Mouse (Mus musculus): ENCODE measurements at regions not wholly inside any gene's neighbourhood (a gene's known extent, or its start where the extent isn't known, plus 50 kb on each side); places are given as distances from the start of the nearest gene placed in this dataset.

GRCm38 (mm10) chr10:87732658-87733057 lies 125.4 kb upstream of the Igf1 start:
- DNase-seq (ENCODE audit: low spot score in 2 of 2), result no peak

DNA sequence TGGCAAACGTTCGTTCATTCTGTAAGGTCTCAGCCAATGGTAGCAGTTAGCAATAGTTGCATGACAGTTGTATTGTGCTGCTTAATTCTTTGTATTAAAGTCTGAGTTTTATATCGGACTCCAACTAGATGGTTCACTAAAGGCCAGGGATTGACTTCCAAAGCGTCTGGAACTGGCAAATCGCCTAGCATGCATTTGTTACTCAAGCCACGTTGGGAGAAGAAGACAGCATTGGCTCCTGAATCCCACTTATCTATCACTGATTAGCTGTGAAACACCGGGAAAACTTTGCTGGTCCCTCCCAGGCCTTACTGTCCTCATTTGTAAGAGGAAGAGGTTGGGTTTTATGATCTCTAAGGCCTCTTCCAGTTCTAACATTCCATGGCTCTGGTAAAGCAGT lies 124.8 kb upstream of the Igf1 start:
- no peak for DNase-seq (ENCODE audit: low spot score in 2 of 2)

DNA sequence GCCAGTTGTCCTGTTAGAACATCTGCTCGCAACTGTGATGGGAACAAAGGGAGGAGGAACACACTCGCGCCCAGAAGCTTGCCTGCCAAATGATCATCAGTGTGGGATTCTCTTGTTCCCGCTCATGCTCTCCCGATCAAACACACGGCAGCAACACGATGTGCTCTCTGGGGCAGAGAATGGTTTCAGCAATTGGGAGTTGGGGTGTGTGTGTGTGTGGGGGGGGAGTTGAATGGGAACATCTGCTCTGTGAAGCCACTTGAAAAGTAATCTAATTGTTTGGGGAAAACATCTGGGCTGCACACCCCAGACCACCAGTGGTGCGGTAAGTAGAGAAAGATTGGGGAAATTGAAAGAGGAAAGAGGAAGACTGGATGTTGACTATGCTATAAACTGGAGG lies 117.7 kb upstream of the Igf1 start:
- DNase-seq (ENCODE audit: low spot score in 2 of 2), result no peak

- no peak for DNase-seq (ENCODE audit: low spot score in 2 of 2)
Measured at GRCm38 (mm10) chr10:87742766-87743165, 115.3 kb upstream of the Igf1 start.

DNA sequence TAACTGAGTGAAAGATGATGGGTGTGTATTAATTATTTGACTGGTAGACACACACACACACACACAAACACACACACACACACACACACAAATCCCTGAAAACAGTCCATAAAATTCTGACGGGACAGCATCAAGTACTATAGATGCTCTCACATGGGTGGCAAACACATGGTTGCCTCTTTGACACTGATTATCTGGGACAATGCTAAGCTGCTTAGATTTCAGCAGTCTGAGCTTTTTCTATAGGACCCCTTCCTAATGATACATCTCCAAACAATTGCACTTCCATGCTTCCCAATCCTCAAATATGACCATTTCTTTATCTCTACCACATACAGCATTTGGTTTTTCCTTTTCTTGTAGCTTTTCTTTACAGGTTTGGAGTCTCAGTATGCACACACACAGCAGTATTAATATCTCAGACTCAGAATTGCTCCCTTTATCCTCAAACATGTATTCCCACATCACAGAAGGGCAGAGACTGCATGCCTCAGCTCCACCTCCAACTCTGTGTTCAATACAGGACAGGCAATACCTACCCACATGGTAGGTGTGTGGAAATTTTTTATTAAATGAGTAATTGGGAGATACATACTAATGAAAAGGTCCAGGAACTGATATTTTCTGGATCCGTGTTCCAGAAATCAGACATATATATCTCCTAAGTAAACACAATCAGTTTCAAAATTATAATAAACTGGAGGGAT lies 110.1 kb upstream of the Igf1 start:
- no peak for DNase-seq (ENCODE audit: low spot score in 2 of 2)

GRCm38 (mm10) chr10:87748631-87749193 lies 109.4 kb upstream of the Igf1 start:
- no peak for DNase-seq (ENCODE audit: low spot score in 2 of 2)

GRCm38 (mm10) chr10:87750321-87750720 lies 107.7 kb upstream of the Igf1 start:
- DNase-seq (ENCODE audit: low spot score in 2 of 2), result no peak

DNA sequence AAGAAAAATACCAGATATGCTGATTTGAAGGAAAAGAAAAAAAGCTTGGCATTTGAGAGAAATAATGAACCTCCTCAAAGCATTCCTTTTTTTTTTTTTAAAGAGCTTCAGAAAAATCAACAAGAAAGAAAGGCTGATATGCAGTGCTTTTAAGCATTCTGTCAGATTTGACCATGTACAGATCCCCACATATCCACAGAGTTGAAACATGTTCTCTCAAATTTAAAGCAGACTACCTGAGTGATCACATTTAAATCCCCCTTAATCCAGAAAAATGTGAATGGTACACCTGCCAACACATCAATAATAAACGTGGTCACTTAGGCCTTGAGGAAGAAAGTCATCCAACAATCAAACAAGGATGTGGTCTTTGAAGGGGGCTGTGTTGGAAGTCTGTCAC lies 107.1 kb upstream of the Igf1 start:
- no peak for DNase-seq (ENCODE audit: low spot score in 2 of 2)

DNA sequence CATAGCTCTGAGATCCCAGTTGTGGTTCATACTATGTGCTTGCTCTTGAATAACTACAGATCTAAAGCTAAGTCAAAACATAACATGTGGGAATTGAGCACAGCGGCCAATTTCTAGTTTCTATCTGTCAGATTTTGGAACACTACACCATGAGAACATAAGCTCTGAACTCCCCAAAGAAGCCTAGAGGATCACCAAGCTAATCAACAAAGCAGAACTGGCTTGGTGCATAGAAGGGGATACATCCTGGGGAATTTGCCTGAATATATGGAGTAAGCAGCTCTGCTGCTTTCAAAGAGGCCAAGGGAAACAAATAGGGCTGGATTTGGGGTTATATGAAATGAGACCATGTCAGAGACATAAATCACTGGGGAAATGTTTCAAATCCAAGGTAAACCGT lies 105.9 kb upstream of the Igf1 start:
- no peak for DNase-seq (ENCODE audit: low spot score in 2 of 2)

GRCm38 (mm10) chr10:87753483-87753882 lies 104.6 kb upstream of the Igf1 start:
- DNase-seq (ENCODE audit: low spot score in 2 of 2), result no peak

DNA sequence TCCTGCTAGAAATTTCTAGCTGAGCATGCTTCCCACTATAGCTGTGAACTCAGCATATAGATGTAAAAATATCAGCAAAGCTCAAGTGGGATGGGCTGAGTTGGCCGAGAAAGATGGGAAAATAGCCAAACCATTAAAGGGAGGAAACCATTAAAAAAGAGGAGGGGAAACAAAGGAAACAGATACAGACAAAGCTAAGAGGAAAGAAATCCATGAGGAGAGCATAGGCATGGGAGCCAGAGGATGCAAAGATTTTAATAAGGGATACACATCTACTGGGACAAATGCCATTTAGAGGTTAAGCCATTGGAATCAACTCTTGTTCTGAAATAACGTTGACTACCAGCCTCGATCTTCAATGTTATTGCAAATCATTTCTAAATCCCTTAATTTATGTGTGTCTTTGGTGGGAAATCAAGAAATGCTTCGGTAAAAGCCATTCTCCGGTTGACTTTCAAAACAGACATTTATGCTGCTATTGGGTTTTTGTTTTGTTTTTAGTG lies 96.5 kb upstream of the Igf1 start:
- DNase-seq (ENCODE audit: low spot score in 2 of 2), result no peak

- DNase-seq (ENCODE audit: low spot score in 2 of 2), result peak in 1 of 2 experiments; percentile 1
Measured at GRCm38 (mm10) chr10:87787521-87787920, 70.5 kb upstream of the Igf1 start.

DNA sequence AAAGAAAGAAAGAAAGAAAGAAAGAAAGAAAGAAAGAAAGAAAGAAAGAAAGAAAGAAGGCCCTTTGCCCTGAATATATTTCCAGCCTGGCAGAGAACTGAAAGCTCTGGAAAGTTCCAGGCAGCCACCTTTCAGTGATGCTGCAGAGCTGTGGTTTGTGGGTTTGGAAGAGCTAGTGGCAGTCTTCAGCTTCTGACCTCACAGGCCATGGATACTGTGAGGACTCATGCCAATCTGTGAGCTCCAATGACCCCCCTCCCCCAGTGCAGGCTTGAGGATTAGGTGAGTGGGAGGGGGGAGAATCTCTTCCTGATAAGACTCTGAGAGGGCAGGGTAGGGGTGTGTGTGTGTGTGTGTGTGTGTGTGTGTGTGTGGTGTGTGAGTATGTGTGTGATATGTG lies 65.7 kb upstream of the Igf1 start:
- no peak for DNase-seq (ENCODE audit: low spot score in 2 of 2)

- no peak for DNase-seq (ENCODE audit: low spot score in 2 of 2)
Measured at GRCm38 (mm10) chr10:87803936-87804791, 53.9 kb upstream of the Igf1 start.

DNA sequence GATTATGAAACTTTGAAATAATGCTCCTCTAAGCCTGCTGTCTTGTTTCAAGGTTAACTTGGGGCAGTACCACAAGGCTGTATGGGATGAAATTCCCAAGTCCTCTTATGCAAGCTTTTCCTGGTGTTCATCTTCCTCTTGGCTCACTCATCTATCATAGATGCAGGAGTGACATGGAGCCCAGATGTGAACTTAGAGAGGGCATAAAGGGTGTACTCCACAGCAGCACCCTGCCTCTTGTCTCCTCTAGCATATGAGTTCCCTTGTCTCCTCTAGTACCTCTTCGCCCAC lies 53.3 kb upstream of the Igf1 start:
- DNase-seq (ENCODE audit: low spot score in 2 of 2), result no peak
